Mouse (Mus musculus): ENCODE measurements around the gene Zfp113.

DNA sequence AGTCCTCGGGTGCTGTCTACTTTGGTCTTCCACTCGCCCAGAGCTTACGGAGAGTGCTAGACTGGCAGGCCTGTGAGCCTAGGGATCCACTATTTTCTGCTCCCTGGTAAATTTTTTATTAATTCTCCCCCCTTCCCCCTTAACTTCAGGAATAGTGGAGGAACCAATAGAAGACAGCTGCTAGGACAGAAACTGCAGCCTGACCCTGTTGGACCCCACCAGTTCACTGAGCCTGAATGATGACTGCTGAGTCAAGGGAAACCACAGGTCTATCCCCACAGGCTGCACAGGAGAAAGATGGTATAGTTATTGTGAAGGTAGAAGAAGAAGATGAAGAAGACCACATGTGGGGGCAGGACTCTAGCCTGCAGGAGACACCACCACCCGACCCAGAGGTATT, 62.8 kb downstream of the Zfp113 start:
- TF ChIP-seq EP300 (IDR thresholded peaks at IDR 0.05; ENCODE audit: low read length) (no peak), RCOR1 (conservative IDR thresholded peaks at IDR 0.05; ENCODE audit: low read depth, low read length) (no peak), MAX (IDR thresholded peaks at IDR 0.05; ENCODE audit: low read length) (no peak), SIN3A (IDR thresholded peaks at IDR 0.05; ENCODE audit: low read length) (no peak), CTCF (conservative IDR thresholded peaks at IDR 0.05 in 1 of 2, IDR thresholded peaks at IDR 0.05 in 1 of 2; ENCODE audit: low read depth in 2 of 2, low read length in 2 of 2) (no peak), MAFK (IDR thresholded peaks at IDR 0.05; ENCODE audit: insufficient replicate concordance, low read length) (no peak), UBTF (IDR thresholded peaks at IDR 0.05; ENCODE audit: low read depth, low read length) (no peak), ZMIZ1 (IDR thresholded peaks at IDR 0.05; ENCODE audit: low read depth, low read length) (no peak), POLR2A (IDR thresholded peaks at IDR 0.05; ENCODE audit: low read depth, low read length) (no peak), BHLHE40 (IDR thresholded peaks at IDR 0.05; ENCODE audit: low read depth, low read length) (no peak)
